Mouse (Mus musculus) liver, adult 2 months (tissue): ENCODE data around the gene Itgb3.

ENCODE experiments used
- CTCF ChIP-seq: fragments of 200-500 bp; IDR thresholded peaks from 2 replicates; pipeline ENCODE4 v1.5.1; 2011; ENCODE audit warnings: low read depth, low read length, control low read depth
- POLR2A ChIP-seq: fragments of 200-500 bp; IDR thresholded peaks from 2 replicates; pipeline ENCODE4 v1.6.1; 2011; ENCODE audit warnings: low read length, control low read depth; ENCODE audit not compliant: insufficient read depth; ENCODE audit errors: extremely low read depth

- TF ChIP-seq CTCF (no peak), POLR2A (no peak)
These were observed 30.8 kb upstream of the Itgb3 start for GRCm38 (mm10) chr11:104576772-104577612.
